In genomic region chr13:91459489-91459888, GRCm38 (mm10) we compare ENCODE assay signal across 9 mouse cellular contexts. TPM values are rescaled to one million over a fixed set of nuclear protein-coding genes. Genes with fewer than 3 reads are reported as not detected.
A peak's percentile ranks its signal among the peaks of the same experiment; 100 is the strongest.
DNase-seq lines count a peak whose midpoint lies in the region; ATAC-seq lines count a peak whose summit lies in the region.
"Had no signal": no experiment of that assay in that cellular context is flagged by ENCODE, and none has a peak within 500 bp of the region (broad histone marks: within the 10 kb centered on the region; RNA-seq: fewer than 3 reads in every experiment).

No protein-coding gene starts in this region.

- H3K4me2 ChIP-seq in kidney, embryonic 14.5 days (replicated peaks; ENCODE audit: low read depth, low read length) = no peak overlapping the region
- H3K4me2 ChIP-seq in embryonic facial prominence, embryonic 12.5 days (replicated peaks) = no peak overlapping the region
- H3K4me2 ChIP-seq in hindbrain, embryonic 14.5 days (replicated peaks) = no peak overlapping the region
- H3K4me2 ChIP-seq in midbrain, embryonic 13.5 days (replicated peaks) = no peak overlapping the region

- no peaks in the 10 kb centered on the region for H3K36me3 ChIP-seq in kidney, embryonic 14.5 days (ENCODE audit: control insufficient read depth, insufficient read depth, low read length)
- H3K36me3 ChIP-seq in embryonic facial prominence, embryonic 12.5 days = no peaks in the 10 kb centered on the region
- H3K36me3 ChIP-seq in hindbrain, embryonic 14.5 days (replicated peaks; ENCODE audit: control insufficient read depth, insufficient read depth) = no peaks in the 10 kb centered on the region
- no peaks in the 10 kb centered on the region for H3K36me3 ChIP-seq in midbrain, embryonic 13.5 days
- H3K36me3 ChIP-seq: G1E had no signal

- H3K27ac ChIP-seq in kidney, embryonic 14.5 days (ENCODE audit: low read depth, low read length) = peak overlapping the region; percentile 91; the same call in 1 of the 2 replicates
- peak overlapping the region; percentile 99 for H3K27ac ChIP-seq in embryonic facial prominence, embryonic 12.5 days
- peak overlapping the region; percentile 98 for H3K27ac ChIP-seq in hindbrain, embryonic 14.5 days
- peak overlapping the region; percentile 95 for H3K27ac ChIP-seq in midbrain, embryonic 13.5 days

- no peak for ATAC-seq in kidney, embryonic 14.5 days (ENCODE audit: low FRiP score, low TSS enrichment)
- ATAC-seq in embryonic facial prominence, embryonic 12.5 days (ENCODE audit: insufficient number of reproducible peaks, insufficient read depth, low FRiP score, low TSS enrichment) = no peak
- no peak for ATAC-seq in hindbrain, embryonic 14.5 days (ENCODE audit: low FRiP score)
- no peak for ATAC-seq in midbrain, embryonic 13.5 days

- H3K4me3 ChIP-seq in kidney, embryonic 14.5 days (ENCODE audit: low read length) = no peak overlapping the region
- H3K4me3 ChIP-seq in embryonic facial prominence, embryonic 12.5 days = no peak overlapping the region
- no peak overlapping the region for H3K4me3 ChIP-seq in hindbrain, embryonic 14.5 days (replicated peaks; ENCODE audit: low read length)
- H3K4me3 ChIP-seq in midbrain, embryonic 13.5 days (replicated peaks) = no peak overlapping the region

- no peak for DNase-seq in kidney, adult 9 months
- DNase-seq in hindbrain, embryonic 14.5 days (ENCODE audit: low spot score) = no peak
- no peak for DNase-seq in right cerebral cortex, postnatal 10 days (ENCODE audit: low spot score in 2 of 2)
- DNase-seq in ovary, postnatal 36 days (ENCODE audit: low spot score) = no peak
- DNase-seq in right cerebral cortex, postnatal 14 days = no peak

- 35% methylated on average over 4 of the region's 4 CpGs for WGBS in kidney, embryonic 14.5 days
- 36% methylated on average over 4 of the region's 4 CpGs for WGBS in embryonic facial prominence, embryonic 12.5 days
- whole genome bisulfite sequencing in hindbrain, embryonic 14.5 days = 21% methylated on average over 4 of the region's 4 CpGs
- WGBS in midbrain, embryonic 13.5 days = 23% methylated on average over 4 of the region's 4 CpGs

- no peaks in the 10 kb centered on the region for H3K27me3 ChIP-seq in kidney, embryonic 14.5 days (ENCODE audit: control insufficient read depth, insufficient read depth, low read length)
- H3K27me3 ChIP-seq in embryonic facial prominence, embryonic 12.5 days = no peaks in the 10 kb centered on the region
- H3K27me3 ChIP-seq in hindbrain, embryonic 14.5 days (ENCODE audit: control insufficient read depth, insufficient read depth, low read length) = no peaks in the 10 kb centered on the region
- no peaks in the 10 kb centered on the region for H3K27me3 ChIP-seq in midbrain, embryonic 13.5 days

- peaks cover 9% of the 10 kb centered on the region; the same call in 1 of the 2 replicates for H3K4me1 ChIP-seq in kidney, embryonic 14.5 days (ENCODE audit: control insufficient read depth, insufficient read depth, low read length)
- H3K4me1 ChIP-seq in embryonic facial prominence, embryonic 12.5 days = peaks cover 23% of the 10 kb centered on the region
- H3K4me1 ChIP-seq in hindbrain, embryonic 14.5 days (replicated peaks; ENCODE audit: control insufficient read depth, insufficient read depth, low read length) = peaks cover 39% of the 10 kb centered on the region
- H3K4me1 ChIP-seq in midbrain, embryonic 13.5 days (replicated peaks) = peaks cover 32% of the 10 kb centered on the region

- no peak overlapping the region for H3K9ac ChIP-seq in kidney, embryonic 14.5 days (ENCODE audit: low read depth, low read length)
- no peak overlapping the region for H3K9ac ChIP-seq in embryonic facial prominence, embryonic 12.5 days
- H3K9ac ChIP-seq in hindbrain, embryonic 14.5 days = no peak overlapping the region
- H3K9ac ChIP-seq in midbrain, embryonic 13.5 days (replicated peaks) = no peak overlapping the region

- H3K9me3 ChIP-seq in kidney, embryonic 14.5 days (ENCODE audit: control insufficient read depth, low read length) = no peaks in the 10 kb centered on the region
- H3K9me3 ChIP-seq in embryonic facial prominence, embryonic 12.5 days = no peaks in the 10 kb centered on the region
- no peaks in the 10 kb centered on the region for H3K9me3 ChIP-seq in hindbrain, embryonic 14.5 days (ENCODE audit: control insufficient read depth, low read length)
- no peaks in the 10 kb centered on the region for H3K9me3 ChIP-seq in midbrain, embryonic 13.5 days
- H3K9me3 ChIP-seq: G1E had no signal

RNA-seq across cellular contexts. Expression of gene Ssbp2, which starts 0.6 kb away (rescaled TPM):
- polyA plus RNA-seq in kidney, embryonic 14.5 days (2014; fragmentation: Nextera tagmentation; extraction: Ambion mirVana) = 132 and 140 TPM in 2 replicates
- polyA plus RNA-seq in embryonic facial prominence, embryonic 12.5 days (2016; fragmentation: Nextera tagmentation; extraction: Ambion mirVana) = 210 and 214 TPM in 2 replicates
- polyA plus RNA-seq in hindbrain, embryonic 14.5 days (2014; fragmentation: Nextera tagmentation; extraction: Ambion mirVana) = 204 and 220 TPM in 2 replicates
- polyA plus RNA-seq in midbrain, embryonic 13.5 days (2015; fragmentation: Nextera tagmentation; extraction: Ambion mirVana) = 225 and 231 TPM in 2 replicates
